Mouse (Mus musculus) thymus, adult 18-20 months (tissue): ENCODE results near the gene Dstyk.
A peak's percentile ranks its signal among the peaks of the same experiment; 100 is the strongest.
"Not testable (repeated sequence)": the region's sequence is repeated elsewhere in the genome, so short reads cannot be mapped to it uniquely, and the experiment has no call there.

Source experiments
- DNase-seq, 2 experiments: peaks; one replicate each; pipeline ENCODE4 v3.0.0; 2022; ENCODE audit warnings: mixed read lengths in 2 of 2

The Dstyk gene

DNA sequence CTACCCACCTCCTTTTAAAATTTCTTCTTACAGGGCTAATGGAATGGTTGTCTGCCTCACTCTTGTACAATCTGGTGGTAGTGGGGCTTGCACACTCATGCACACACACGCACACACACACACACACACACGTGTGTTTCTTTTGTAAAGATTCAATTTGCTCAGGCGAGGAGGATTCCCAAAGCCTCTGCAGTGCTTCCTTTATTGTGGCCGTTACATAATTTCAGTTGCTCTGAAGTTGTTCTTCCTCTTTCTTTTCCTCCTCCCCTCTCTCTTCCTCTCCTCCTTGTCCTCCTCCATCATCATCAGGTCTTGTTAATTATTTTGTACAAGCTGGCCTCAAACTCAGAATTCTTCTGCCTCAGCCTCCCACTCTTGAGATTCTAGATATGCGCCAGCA, 20.0 kb downstream of the Dstyk start:
- DNase-seq, result no peak

DNA sequence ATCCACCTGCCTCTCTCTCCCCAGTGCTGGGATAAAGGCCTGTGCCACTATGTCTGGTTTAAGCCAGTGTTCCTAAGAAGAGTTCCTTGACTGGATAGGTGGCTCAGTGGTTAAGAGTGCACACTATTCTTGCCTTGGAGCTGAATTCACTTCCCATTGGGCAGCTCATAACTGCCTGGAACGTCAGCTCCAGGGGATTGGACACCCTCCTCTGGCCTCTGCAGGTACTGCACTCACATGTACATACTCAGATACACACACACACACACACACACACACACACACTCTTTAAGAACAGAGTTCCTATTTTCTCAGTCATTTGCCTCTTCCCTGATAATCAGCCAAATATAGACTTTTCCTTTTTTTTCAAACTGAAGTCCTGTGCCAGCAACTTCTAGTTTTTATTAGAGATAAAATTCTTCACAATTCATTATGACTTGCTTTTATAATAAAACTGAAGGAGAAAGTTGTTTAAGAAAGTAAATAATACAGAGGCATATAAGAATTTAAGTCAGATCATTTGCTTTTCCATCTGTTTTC, 23.6 kb downstream of the Dstyk start:
- no peak for DNase-seq

DNA sequence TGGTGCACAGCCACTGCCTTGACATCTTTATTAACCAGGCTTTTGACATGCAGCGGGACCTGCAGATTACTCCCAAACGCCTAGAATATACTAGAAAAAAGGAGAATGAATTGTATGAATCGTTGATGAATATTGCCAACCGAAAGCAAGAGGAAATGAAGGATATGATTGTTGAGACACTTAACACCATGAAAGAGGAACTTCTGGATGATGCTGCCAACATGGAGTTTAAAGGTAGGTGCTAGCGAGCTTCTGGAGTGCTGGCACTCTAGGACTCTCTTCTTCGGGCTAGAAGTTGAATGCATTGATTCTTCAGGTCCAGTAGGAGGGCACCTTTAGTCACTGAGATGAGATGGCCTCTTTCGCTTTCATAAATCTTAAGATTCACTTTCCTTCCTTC, 32.4 kb downstream of the Dstyk start:
- no peak for DNase-seq

DNA sequence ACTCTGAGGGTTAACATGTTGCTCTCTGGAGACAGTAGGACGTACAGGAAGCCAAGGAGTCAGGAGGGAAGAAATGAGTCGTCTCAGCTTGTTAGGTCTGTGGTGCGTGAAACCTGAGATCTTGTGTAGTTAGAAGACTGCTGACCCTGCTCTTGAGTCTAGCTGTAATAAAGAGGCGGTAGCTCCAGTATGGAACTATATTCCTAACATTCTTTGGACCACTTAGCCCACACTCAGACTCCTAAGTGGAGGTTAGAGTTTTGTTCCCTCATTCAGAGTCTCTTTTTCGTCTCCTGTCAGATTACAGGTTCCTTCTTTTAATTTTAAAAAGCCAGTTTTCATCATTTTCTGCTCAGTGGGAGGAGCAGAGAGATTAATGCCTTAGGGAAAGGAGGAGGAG, 47.3 kb downstream of the Dstyk start:
- DNase-seq, result no peak

DNA sequence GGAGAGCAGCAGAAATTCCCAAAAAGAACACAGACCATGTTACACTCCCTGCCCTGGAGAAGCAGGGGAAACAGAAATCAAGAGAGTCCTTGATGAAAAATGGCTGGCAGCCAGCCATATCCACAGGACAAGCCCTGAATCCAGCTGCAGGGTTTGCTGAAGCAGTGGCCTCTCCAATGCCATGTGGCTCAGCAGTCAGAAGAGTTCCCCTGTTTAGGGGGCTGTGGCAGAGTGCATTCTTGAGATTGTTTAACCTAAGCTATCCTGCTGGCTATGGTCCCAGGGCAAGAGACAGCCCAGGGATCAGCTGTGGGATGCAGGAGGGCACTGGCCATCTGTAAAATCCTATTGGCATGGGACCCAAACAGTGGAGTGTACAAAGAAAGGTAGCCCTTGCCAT, 51.6 kb downstream of the Dstyk start:
- no peak for DNase-seq

DNA sequence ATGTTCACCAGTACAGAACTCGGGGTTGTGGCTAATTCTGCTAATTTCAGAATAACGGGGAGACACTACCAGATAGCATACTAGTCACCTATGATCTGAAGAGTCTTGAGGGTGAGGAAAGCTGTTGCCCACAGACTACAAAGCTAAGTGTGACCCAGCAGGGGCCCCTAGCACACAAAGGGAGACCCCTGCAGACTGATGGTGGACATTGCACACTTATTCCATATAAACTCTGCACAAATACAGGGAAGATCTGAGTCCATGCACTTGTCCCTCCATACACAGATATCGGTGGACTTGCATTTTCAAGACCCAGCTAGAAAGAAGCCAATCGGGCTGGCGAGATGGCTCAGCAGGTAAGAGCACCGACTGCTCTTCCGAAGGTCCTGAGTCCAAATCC, 52.2 kb downstream of the Dstyk start:
- no peak for DNase-seq

DNA sequence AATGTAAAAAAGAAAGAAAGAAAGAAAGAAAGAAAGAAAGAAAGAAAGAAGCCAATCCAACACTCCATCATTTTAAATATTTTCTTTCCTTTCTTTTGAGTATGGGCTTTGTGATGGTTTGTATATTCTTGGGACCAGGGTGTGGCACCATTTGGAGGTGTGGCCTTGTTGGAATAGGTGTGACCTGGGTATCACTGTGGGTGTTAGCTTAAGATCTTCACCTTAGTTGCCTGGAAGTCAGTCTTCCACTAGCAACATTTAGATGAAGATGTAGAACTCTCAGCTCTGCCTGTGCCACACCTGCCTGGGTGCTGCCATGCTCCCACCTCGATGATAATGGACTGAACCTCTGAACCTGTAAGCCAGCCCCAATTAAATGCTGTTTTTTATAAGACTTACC, 52.7 kb downstream of the Dstyk start:
- DNase-seq, result not testable (repeated sequence)

DNA sequence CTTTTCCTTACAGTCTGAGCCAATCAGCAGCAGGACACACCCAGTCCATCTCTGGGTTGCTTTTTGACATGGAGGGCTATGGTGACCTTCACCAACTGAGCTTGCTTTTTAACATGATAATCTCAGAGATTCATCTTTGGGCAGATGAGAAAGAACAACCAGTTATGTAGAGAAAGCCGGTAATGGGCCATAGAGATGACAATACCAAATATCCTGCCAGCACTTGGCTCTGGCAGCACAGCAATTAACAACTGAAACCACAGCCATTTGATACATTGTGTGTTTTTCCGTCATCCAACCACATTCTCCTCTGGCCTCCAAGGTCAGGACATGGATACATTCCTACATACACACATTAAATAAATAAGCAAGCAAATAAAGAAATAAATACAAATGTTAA, 53.7 kb downstream of the Dstyk start:
- no peak for DNase-seq

DNA sequence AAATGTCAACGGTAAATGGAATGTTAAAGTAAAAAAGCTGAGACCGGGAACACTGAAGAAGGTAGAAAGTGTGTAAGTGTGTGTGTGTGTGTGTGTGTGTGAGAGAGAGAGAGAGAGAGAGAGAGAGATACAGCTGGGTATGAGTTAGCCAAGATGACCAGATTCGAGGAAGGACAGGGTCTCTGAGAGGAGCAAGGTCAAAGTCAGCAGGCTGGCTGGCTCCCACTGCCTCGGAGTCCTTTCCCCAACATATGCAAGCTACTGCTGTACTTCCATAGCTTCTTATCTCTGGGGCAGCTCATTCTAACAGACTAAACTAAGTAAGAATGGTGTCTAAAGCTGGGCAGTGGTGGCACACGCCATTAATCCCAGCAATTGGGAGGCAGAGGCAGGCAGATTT, 54.1 kb downstream of the Dstyk start:
- DNase-seq, result no peak

DNA sequence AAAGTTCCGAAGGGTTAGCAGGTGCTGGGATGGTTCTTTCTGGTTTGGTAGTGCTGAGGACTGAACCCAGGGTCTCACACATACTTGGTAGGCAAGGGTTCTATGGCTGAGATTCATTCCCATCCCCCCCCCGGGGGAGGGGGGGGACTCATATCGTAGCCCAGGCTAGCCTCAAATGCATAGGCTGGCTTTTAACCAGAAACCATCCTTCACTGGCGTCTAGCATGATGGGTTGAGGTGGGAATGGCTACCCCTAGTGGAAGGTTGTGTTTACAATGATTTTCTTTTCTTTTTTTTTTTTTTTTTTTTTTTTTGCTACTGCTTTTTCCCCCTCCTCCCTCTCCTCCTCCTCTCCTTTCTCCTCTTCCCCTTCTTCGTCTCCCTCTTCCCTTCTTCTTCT, 55.2 kb downstream of the Dstyk start:
- DNase-seq, result no peak

DNA sequence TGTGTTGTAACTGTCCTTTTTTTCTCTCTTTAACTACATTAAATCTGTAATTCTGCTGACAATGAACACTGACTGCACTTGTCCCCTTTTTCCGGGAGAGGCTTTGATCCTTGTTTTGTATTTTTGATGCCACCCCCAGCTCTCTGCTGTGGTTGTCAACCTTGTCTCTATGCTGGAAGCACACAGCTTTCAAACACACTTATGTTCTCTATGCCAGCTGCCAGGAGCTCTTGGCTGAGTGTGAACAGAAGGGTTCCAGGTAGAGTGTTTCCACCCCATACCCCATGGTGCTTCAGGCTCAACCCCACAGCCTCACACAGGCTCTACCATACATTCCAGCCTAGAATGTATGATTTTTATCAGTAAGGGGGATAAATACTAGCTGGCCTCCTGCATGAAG, 57.1 kb downstream of the Dstyk start:
- DNase-seq, result no peak

DNA sequence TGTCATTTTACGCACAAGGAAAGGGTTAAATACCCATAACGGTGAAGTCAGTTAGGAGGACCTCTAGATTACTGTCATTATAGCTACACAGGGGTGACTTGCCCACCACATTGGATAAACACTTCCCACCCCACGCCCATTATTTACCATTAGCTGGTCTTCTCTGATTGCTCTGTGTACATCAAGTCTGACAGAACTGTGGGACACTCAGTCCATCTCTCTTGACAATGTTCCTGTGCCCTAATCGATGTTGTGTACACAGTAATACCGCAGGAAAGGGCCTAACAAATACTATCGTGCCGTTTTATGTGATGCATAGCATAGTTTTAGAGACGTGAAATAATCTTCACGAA, 59.2 kb downstream of the Dstyk start:
- no peak for DNase-seq

DNA sequence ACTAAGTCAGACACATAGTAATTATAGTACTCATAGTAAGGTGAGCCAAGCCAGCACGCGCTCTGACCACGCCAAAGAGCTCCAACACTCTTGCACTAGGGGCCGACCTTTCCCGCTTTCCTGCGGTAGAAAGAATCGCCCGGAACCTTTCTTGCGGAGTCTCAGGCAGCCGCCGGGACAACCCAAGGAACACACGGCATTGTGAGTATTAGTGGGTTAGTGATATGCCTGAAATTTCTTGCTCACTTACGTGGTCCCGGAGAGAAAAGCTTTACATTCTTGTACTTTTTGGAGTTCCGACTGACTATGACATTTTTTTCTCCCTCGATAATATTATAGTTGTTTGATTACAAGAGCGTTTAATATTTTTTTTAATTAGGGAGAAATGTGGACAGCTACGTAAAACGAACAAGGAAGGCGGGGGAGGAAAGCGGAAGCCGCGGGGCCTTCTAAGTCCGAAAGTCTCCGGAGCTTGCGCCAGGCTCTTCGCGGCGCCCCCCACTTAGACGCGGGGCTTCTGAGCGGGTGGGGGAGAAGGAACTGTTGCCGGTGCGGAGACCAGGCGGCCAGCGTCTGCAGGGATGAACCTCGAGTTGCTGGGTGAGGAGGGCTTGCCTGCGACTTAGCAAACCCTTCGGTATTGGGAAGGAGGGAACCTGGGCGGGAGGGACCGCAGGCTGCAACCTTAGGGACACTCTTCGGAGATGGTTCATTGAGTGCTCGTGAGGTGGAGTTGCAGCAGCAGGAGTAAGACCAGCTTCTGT, 59.8 kb downstream of the Dstyk start, which contains the start of gene Rbbp5:
TSS of gene Rbbp5 (plus strand) at position 438 of the 764 bp plus-strand sequence.
- peak; percentile 68 to 72 for DNase-seq

DNA sequence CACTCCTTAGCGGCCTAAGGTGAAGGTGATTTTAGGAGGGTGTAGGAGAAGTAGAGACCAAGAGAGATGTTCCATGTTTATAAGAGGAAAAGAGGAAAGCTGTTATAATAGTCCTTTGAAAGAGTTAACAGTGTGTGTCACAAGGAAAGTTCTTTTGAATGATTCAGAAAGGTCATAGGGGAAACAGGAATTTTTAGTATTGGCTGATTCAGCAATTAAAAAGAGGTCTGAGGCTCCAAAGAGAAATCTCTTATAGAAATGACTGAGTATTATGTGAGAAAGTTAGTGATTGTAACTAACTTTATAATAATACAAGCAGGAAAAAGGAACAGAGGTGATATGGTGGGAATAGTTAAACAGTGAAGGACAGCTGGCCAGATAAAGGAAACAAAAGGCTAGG, 62.1 kb downstream of the Dstyk start:
- DNase-seq, result no peak

DNA sequence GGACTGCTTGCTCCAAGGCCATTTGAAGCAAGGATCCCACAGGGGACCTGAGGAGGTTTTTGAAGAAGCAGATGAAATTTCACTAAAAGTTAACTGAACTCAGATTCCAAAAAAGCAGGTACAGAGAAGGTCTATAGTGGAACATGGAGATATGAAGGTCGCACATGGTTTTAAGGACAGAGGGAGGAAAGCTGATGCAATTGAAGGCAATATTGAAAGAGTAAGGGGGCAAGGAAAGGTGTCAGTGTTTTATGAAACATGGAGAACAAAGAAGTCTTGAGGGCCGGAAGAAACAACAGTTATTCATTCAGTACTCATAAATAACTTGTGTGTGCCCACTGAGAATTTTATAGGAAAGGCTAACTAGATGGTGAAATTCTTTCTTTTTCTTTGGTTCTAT, 64.3 kb downstream of the Dstyk start:
- DNase-seq, result no peak

DNA sequence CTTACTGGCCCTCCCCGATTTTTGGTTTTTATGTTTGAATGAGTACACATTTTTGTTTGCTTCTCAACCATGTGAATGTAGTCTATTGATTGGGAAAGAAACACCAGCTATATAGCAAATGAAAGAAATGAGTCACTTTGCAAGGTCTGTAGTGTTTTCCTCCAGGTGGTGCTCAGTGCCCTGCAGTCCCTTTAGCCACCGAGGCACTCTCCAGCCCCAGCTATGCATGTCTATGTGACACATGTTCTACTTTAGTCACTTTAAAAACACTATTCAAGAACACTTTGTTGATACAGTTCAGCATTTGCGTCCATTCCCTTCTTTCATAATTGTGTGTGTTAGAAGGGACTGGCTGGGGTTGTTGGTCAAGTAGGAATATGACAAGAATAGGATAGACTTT, 65.9 kb downstream of the Dstyk start:
- DNase-seq, result no peak

DNA sequence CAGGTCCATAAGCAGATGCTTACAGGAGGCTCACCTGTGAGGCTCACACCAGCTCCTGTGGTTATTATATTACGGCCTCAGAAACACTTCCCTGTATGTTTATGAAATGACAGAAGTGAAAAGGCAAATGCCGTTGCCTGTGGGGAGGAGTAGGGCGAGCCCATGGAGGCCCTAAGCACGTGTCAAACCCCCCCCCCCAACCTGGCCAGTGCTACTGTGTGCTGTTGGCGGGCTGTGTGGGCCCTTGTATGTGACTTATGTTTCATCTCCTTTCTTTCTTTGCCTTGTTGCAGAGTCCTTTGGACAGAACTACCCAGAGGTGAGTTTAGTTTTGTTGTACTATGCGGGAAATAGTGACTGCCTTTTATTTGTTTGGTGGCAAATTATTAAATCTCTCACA, 66.4 kb downstream of the Dstyk start:
- DNase-seq, result no peak

DNA sequence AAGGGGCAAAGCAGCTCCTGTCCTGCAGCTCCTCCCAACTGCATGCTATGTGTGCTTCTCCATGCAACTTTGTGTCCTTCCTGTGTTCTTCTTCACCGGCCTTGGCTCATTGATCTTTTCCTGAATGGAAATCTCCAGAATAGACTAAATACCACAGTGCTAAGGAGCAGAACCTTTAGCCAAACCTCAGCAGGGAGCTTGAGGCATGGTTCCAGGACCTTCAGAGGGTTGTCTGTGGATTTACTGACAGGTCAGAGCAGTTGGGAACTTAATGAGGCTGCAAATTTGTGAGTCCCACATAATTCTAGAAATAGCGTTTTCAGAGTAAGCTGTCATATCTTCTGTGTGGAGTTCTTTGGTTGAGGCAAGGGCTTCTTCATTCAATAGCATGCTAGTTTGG, 83.2 kb downstream of the Dstyk start:
- DNase-seq, result no peak

DNA sequence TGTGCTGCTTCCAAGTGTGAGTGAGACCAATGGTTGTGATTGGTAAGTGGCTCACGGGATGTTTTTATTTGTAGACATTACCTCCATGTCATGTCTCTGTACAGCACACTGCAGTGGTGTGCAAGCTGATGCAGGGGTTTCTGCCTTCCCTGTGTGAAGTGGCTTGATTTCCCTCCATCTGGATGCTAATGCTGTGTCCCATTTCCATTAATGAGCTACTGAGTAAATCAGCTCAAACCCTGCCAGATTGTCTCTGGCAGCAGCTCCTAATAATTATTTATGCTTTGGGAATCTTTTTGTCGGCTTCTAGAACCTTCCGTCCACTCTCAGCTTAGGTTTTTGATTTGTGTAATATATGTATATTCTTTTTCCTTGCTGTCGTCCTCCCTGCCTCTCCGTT, 87.8 kb downstream of the Dstyk start:
- no peak for DNase-seq

DNA sequence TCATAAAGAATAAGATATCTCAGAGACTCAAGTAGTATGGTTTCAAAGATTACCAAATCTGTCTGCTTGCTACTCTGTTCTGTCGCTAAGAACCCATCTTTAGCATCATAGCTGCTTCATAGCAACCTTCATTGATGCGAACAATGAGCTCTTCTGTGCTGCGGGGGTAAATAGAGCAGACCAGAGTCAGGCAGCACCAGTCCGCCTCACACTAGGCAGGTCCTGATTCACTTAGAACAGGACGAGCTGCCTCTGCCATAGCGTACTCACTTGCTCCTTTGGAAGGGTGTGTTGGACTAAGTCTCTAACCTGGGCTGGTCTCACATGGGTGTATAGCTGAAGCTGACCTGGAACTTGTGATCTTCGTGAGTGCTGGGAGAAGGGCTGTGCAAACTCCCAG, 88.7 kb downstream of the Dstyk start, which contains the start of gene Tmem81:
TSS of gene Tmem81 (plus strand) at position 173 of the 400 bp plus-strand sequence.
- DNase-seq, result no peak

DNA sequence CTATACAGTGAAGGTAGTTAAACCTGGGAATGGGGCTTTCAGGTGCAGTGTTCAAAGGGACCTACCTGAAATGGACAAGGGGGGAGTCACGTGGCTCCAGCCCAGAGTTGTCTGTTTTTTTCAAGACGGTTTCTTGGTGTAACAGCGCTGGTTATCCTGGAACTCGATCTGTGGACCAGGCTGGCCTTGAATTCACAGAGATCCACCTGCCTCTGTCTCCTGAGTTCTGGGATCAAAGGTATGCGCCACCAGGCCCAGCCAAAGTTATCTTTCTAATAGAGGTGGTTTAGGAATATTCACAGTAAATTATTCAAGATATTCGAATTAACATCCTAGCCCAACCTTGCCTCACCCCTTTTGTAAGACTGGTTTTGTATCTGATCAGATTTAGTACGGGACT, 89.3 kb downstream of the Dstyk start:
- DNase-seq, result no peak

DNA sequence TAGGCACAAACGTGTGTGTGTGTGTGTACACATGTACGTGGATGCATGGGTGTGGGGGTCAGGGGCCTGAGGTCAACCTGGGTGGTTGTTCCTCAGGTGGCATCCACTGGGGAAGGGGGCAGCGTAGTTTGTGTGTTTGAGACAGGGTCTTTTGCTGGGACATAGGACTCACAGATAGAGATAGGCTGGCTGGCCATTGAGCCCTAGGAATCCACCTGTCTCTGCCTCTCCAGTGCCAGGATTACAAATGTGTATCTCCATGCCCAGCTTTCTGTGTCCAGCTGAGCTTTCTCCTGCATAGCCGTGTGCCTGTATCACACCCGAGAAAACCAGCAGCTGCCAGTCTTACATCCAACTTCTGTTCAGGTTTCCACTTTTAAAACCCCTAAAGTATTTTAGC, 92.4 kb downstream of the Dstyk start:
- no peak for DNase-seq

DNA sequence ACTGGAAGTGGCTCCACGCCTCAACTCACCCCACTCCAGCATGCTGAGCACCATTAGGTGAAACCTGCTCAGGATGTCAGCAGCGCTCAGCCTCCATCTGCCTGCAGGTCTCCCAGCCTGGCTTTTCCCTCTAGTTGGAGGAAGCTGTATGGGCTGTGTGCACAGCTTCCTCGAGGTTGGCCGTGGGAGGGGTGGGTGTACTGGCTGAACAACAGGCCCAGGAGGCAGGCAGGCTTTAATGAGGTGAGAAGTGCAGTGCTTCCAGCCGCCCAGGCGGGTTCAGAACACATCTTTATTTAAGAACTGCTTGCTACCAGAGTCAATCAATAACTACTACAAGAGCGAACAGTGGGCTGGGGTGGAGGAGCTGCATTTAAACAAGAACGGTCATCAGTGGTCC, 94.2 kb downstream of the Dstyk start:
- no peak for DNase-seq

DNA sequence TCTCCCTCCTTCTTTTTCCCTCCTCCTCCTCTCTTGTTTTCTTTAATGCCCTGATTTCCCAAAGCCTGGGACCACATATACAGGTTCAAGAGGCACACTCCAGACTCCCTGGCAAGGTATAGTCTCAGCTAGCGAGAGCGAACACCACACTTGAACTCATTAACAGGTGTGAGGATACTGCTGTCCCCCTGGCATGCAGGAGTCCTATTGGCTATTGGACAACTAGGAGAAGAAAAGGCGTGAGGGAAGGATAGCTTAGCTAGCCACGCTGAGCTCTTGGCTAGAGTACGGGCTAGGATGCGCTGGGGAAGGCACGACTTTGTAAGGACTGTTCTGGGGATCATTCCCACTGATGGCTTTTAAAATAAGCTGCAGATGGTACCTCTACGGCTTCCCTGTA, 94.8 kb downstream of the Dstyk start:
- DNase-seq, result no peak

DNA sequence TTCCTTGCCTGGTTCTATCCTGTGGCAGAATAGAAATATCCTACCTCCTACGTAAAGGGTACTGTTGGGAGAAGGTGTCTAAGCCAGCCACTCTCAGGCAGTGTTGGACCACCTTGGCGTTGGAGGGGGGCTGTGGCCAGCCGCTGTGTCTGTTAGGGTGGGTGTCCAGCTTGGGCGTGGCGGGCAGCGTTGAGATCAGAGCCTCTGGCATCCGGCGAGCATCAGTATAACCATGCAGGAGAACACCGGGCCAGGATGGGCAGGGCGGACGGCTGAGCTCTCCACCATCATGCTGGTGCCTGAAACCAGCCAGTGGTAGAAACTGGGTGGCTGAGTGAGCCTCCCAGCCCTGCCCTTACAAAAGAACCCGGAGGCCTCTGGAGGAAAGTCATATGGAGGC, 98.0 kb downstream of the Dstyk start:
- no peak for DNase-seq
